Mouse (Mus musculus) heart, adult 2 months (tissue): Measurements from ENCODE around the gene Tmem198. TPM values are rescaled to one million over a fixed set of nuclear protein-coding genes. Genes with fewer than 3 reads are reported as not detected.

Source experiments
- DNase-seq, 2 experiments: peaks; one replicate each; pipeline ENCODE4 v3.0.0; 2021
- H3K27ac ChIP-seq: fragments of 200-600 bp; 2 replicates; pipeline ENCODE4 v1.8.1; 2022
- H3K27me3 ChIP-seq: fragments of 200-500 bp; 2 replicates; pipeline ENCODE4 v1.6.1; 2012; ENCODE audit warnings: mild to moderate bottlenecking, low read length, inconsistent platforms, mixed read lengths; ENCODE audit not compliant: control insufficient read depth, insufficient read depth
- H3K36me3 ChIP-seq: fragments of 200-500 bp; 2 replicates; pipeline ENCODE4 v1.6.1; 2012; ENCODE audit warnings: low read length, inconsistent platforms; ENCODE audit not compliant: control insufficient read depth, insufficient read depth
- H3K4me1 ChIP-seq: fragments of 200-500 bp; 2 replicates; pipeline ENCODE4 v1.6.1; 2011; ENCODE audit warnings: low read length; ENCODE audit not compliant: control insufficient read depth, insufficient read depth
- H3K4me3 ChIP-seq: fragments of 200-600 bp; 2 replicates; pipeline ENCODE4 v1.8.1; 2022
- H3K79me2 ChIP-seq: fragments of 200-500 bp; replicated peaks from 2 replicates; pipeline ENCODE4 v1.6.1; 2012; ENCODE audit warnings: mild to moderate bottlenecking, inconsistent platforms, low read length, moderate library complexity, mixed read lengths; ENCODE audit not compliant: control insufficient read depth, insufficient read depth
- H3K9ac ChIP-seq: fragments of 200-500 bp; 2 replicates; pipeline ENCODE4 v1.6.1; 2012; ENCODE audit warnings: low read depth, mild to moderate bottlenecking, control low read depth, inconsistent platforms, low read length, mixed read lengths
- CTCF ChIP-seq: fragments of 200-600 bp; IDR thresholded peaks from 2 replicates; pipeline ENCODE4 v1.8.1; 2022; ENCODE audit warnings: antibody characterized with exemption, mild to moderate bottlenecking, moderate library complexity
- EP300 ChIP-seq: fragments of 200-500 bp; IDR thresholded peaks from 2 replicates; pipeline ENCODE4 v1.6.1; 2011; ENCODE audit warnings: low read depth, low read length, control low read depth; ENCODE audit not compliant: insufficient read depth
- POLR2A ChIP-seq: fragments of 200-500 bp; IDR thresholded peaks from 2 replicates; pipeline ENCODE4 v1.6.1; 2011; ENCODE audit warnings: mild to moderate bottlenecking, low read depth, low read length, control low read depth; ENCODE audit not compliant: insufficient read depth
- WGBS: fragments of 180-500 bp; shearing (Covaris S2); methylation state at CpG from one replicate; pipeline ENCODE4 v1.1.7; 2018; 5-methylcytosine and 5-hydroxymethylcytosine counted together
- intact Hi-C: fragments of 180-260 bp; cut with DNase I; formaldehyde crosslinking; loops from one replicate; pipeline ENCODE4 v1.15.1; 2025
- polyA plus RNA-seq: library from polyadenylated mRNA; depleted of rRNA; stranded (reverse); fragments of >200 nt; gene quantifications from 2 replicates; pipeline ENCODE4 v1.2.3, GENCODE M21; 2012
- total RNA-seq, 2 experiments: library from RNA; stranded (reverse); gene quantifications; 2 replicates each; pipeline ENCODE4 v1.2.3; 2021

Tmem198 gene
- total and polyA plus RNA-seq, 3 experiments: 0.21 to 0.66 (median 0.39) TPM

DNA sequence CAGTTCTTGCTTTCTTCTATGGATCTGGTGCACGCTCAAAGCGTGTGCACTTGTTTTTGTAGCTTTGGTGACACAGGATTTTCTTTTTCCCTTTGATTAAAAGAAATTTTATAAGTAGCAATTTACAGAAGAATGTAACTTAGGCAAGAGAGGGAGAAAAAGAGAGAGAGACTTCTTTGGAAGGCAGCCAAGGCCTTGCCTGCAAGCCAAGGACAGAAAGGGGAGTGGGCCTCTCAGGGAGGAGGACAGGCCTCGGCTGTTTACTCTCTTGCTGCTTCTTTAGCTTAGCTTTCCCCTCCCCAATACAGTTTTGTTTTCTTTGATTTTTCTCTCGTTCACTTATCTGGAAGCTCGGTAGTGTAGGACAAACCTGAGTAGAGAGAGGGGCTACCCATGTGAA is 40.2 kb downstream of the Tmem198 start:
- no peak for TF ChIP-seq CTCF
- TF ChIP-seq POLR2A: no peak
- no peak for TF ChIP-seq EP300
- no peaks in the 10 kb centered on the region for H3K4me1 ChIP-seq
- 66% methylated on average over 5 of the region's 5 CpGs for WGBS

DNA sequence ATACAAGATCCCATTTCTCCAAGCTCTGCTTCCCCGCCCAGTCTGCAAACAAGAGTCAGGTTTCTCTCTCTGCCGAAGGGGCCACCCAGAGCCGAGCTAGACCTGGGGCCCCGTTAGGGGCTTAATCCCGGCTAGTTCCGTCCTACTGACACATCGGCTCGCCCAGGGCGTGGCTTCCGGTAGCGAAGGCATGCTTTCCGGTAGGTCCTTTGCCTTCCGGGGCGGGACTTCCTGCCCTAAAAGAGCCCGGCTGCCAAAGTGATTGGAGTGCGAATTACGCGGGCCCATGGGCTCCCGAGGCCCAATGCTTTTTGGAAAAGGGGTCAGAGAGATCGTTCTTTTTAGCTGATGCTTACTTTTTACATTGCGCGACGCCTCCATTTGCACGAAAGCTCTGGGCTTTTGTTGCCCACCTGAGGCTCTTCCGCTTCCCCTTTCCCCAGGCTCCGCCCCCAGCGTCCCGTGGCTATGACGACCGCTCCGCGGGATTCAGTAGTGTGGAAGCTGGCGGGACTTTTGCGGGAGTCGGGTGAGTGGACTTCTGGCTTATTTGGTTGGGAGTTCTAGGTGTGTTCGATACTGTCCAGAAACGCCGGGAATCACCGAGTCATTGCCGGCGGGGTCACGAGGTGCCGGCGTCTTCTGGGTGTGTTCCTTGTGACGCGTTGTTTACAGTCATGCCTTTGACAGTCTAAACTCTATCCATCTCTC is 42.1 kb downstream of the Tmem198 start, which contains the start of gene Stk11ip:
TSS of gene Stk11ip (plus strand) at position 209 of the 711 bp plus-strand sequence.
- intact Hi-C loops: no loop called here

More for the DNA sequence above, 40.2 kb downstream of the Tmem198 start:
- intact Hi-C loops: no loop called here
- Histone ChIP-seq H3K36me3 (no peaks in the 10 kb centered on the region), H3K4me3 (no peak overlapping the region), H3K79me2 (no peaks in the 10 kb centered on the region), H3K27ac (no peak overlapping the region), H3K27me3 (no peaks in the 10 kb centered on the region), H3K9ac (no peak overlapping the region)
- DNase-seq: no peak

GRCm38 (mm10) chr1:75524679-75525078 is 45.3 kb downstream of the Tmem198 start:
- Histone ChIP-seq H3K27me3 (no peaks in the 10 kb centered on the region), H3K4me3 (no peak overlapping the region), H3K4me1 (no peaks in the 10 kb centered on the region), H3K36me3 (no peaks in the 10 kb centered on the region), H3K27ac (no peak overlapping the region), H3K79me2 (no peaks in the 10 kb centered on the region), H3K9ac (no peak overlapping the region)
- peak in 1 of 2 experiments; percentile 35 for DNase-seq
- intact Hi-C loops: no loop called here
- no peak for TF ChIP-seq POLR2A
- no peak for TF ChIP-seq CTCF
- TF ChIP-seq EP300: no peak
- 74% methylated on average over 7 of the region's 7 CpGs for WGBS

More for the DNA sequence above, 42.1 kb downstream of the Tmem198 start, which contains the start of gene Stk11ip:
- Histone ChIP-seq H3K36me3 (no peaks in the 10 kb centered on the region), H3K9ac (peak within 1 kb of the TSS; percentile 45), H3K27ac (peak within 1 kb of the TSS; percentile 90), H3K4me3 (peak within 1 kb of the TSS; percentile 61), H3K27me3 (no peaks in the 10 kb centered on the region), H3K79me2 (no peaks in the 10 kb centered on the region), H3K4me1 (no peaks in the 10 kb centered on the region)
- WGBS: under 1% methylated on average over 46 of the region's 46 CpGs
- DNase-seq: peak; percentile 94 to 95
- TF ChIP-seq POLR2A (peak; percentile 89), EP300 (no peak), CTCF (no peak)

GRCm38 (mm10) chr1:75530546-75530945 is 51.2 kb downstream of the Tmem198 start:
- H3K4me1 ChIP-seq: no peaks in the 10 kb centered on the region
- TF ChIP-seq CTCF: peak; percentile 16; the same call in 1 of the 2 replicates
- TF ChIP-seq POLR2A: no peak
- no peak for TF ChIP-seq EP300
- H3K4me3 ChIP-seq: no peak overlapping the region
- H3K9ac ChIP-seq: no peak overlapping the region
- no peaks in the 10 kb centered on the region for H3K79me2 ChIP-seq
- 65% methylated on average over 4 of the region's 4 CpGs for WGBS
- intact Hi-C loops: no loop called here
- H3K27ac ChIP-seq: no peak overlapping the region
- H3K27me3 ChIP-seq: no peaks in the 10 kb centered on the region
- no peak for DNase-seq
- H3K36me3 ChIP-seq: no peaks in the 10 kb centered on the region

DNA sequence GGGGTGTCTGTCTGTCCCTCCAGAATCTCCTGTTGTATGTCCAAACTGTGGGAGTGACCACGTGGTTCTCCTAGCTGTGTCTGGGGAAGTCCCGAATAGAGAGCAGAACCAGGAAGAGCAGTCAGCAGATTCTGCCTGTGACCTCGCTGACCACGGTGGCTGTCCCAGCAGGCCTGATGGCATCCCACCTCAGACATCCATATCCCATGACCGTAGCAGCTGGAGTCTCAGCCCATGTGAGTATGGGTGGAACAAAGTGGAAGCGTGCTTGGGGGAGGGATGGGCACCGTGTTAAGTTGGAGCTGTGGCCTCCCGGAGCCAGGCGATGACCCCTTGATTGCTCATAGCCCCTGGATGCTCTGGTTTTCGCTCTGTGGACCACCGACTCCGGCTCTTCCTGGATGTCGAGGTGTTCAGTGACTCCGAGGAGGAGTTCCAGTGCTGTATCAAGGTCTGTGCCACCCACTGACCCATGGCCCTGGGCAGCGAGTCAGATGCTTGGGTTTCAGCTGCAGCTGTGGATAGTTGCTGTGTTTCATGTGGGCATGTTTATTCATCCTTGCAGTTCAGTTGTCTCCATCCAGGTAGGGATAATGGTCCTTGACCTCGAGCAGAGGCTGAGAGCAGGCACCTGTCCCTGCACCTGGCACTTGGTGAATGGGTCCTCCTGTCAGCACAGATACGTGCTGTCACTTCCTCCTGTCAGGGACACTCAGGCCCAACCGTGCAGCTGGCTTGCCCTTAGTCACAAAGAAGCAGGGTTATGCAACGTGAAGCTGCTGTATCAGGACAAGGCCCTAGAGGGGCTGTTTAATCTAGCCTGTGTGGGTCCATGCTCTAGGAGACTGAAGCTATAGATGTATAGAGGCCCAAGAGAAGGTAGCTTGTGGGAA is 53.2 kb downstream of the Tmem198 start:
- no peak for DNase-seq
- no peaks in the 10 kb centered on the region for H3K4me1 ChIP-seq
- no peaks in the 10 kb centered on the region for H3K36me3 ChIP-seq
- TF ChIP-seq CTCF (no peak), EP300 (no peak), POLR2A (no peak)
- H3K4me3 ChIP-seq: no peak overlapping the region
- no peaks in the 10 kb centered on the region for H3K79me2 ChIP-seq
- no peaks in the 10 kb centered on the region for H3K27me3 ChIP-seq
- intact Hi-C loops: no loop called here
- WGBS: 87% methylated on average over 19 of the region's 19 CpGs
- no peak overlapping the region for H3K9ac ChIP-seq
- no peak overlapping the region for H3K27ac ChIP-seq
